Mouse (Mus musculus) liver, postnatal 0 days (tissue): ENCODE results near the gene Nfkbie.

Experiments used
- CTCF ChIP-seq: sonication (generic); IDR thresholded peaks from 2 replicates; pipeline ENCODE4 v1.5.1; 2016; ENCODE audit warnings: antibody characterized with exemption, low read depth
- EP300 ChIP-seq: IDR thresholded peaks from 2 replicates; pipeline ENCODE4 v1.6.1; 2016; ENCODE audit warnings: antibody characterized with exemption, low read depth, mild to moderate bottlenecking

- TF ChIP-seq CTCF (no peak), EP300 (no peak)
Observed at GRCm38 (mm10) chr17:45524961-45525360, 30.5 kb upstream of the Nfkbie start.
